Mouse (Mus musculus): ENCODE results near the gene B9d1.

The B9d1 gene

GRCm38 (mm10) chr11:61489874-61490273 lies 15.1 kb upstream of the B9d1 start:
- no peak for DNase-seq (ENCODE audit: low spot score)

DNA sequence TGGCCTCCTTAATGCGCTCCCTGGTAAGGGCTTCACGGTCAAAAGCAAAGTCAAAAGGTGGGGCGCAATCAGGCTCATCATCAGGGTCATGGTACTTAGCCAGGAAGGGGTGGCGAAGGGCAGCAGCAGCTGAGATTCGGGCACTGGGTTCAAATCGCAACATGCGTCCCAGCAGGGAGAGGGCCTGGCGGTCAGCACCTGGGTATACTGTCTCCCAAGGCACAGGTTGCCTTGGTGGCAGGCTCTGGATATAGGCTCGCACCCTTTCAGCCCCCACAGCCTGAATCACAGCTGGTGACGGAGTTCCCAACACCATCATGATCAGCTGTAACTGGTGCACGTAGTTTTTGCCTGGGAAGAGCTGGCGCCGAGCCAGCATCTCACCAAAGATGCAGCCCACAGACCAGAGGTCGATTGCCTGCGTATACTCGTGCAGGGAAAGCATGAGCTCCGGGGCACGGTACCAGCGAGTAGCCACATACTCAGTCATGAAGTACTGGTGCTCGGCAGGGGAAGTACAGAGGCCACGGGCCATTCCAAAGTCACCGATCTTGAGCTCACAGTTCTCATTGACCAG lies 13.9 kb upstream of the B9d1 start:
- DNase-seq (ENCODE audit: low spot score): no peak

- DNase-seq (ENCODE audit: low spot score): no peak
Measured at GRCm38 (mm10) chr11:61492749-61493401, 12.1 kb upstream of the B9d1 start.

DNA sequence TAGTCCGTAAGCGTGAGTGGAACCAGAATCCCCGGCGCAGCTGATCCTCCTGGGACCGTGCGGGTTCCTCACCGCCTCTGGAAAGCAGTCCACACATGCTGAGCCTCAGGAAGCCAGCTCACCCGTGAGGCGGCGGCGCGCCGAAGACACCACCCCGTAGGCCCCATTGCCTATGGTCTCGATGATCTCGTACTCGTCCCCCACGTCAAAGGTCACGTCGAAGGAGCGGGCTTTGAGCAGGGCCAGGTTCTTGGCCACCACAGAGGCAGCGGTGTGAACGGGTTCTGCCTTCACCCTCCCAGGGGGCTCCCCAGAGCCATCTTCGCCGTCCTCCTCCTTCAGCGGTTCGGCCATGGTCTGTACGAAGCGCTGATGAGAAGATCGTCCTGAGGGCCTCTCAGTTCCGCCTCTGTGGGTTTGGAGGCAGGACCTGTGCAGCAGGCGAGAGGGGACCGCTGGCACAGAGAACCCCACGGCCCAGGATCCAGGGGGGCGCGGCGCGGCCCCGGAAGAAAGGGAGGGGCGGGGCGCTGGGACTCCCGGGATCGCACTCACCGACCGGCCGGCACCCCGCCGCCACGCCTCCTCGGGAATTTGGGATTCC lies 11.3 kb upstream of the B9d1 start:
- DNase-seq (ENCODE audit: low spot score): peak; percentile 65

DNA sequence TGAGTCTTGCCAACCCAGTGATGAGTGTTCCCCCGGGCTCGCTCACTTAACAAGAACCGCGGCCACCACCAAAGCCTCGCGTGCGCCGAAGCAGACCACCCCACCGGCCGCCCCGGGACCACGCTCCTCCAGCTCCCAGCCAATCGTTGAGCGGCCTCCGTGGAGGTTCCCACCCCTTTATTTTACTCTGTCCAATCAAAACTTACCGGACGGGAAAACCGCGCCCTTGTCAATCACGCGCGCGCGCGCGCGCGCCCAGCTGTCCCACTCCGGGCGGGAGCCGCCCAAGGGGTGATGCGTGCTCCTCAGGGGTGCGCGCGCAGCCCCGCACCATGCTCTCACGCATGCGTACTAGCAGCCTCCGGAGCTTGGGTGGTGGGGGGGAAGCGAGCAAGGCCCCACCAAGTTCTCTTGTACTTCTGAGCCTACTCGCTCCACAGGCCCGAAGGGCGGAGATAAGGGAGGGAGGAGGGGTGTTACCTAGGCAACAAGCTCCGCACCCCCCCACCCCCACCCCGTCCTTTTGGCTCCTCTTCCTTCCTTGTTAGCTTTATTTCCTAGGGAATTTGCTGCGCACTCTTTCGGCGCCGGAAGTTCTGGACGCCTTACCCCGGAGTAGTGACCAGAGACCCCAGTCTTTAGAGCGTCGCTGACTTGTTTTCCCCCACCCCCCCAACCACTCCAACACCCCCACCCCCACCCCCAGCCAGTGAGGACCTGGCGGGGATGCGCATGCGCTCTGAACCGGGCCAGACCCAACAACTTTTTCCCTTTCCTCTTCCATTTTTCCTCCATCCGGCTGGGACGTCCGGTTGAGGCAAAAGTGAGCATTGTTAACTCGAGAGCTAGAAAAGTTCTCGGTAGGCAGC lies 10.6 kb upstream of the B9d1 start, which contains the start of gene Mapk7:
Gene Mapk7, minus strand, starts transcription at position 278 of the 869 bp plus-strand sequence.
- peak; percentile 99 for DNase-seq (ENCODE audit: low spot score)

DNA sequence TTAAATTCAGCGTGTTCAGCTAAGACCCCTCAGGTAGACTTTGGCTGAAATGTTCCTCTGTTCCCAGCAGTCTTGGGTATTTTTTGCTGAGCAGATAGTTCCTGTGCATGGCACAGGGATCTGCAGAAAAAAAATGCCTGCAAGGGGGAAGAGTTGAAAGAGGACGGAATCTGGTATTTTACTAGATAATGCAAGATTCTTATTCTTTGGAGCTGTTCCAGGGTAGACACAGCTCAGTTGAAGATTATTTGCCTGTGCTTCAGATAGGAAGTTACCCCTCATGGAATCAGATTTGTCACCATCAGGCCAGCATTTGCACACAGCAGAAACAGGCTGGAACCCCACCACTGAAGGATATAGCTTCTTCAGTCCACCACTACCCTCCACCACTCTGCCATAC lies 9.4 kb upstream of the B9d1 start:
- no peak for DNase-seq (ENCODE audit: low spot score)

- DNase-seq (ENCODE audit: low spot score): no peak
Measured at GRCm38 (mm10) chr11:61497490-61497889, 7.5 kb upstream of the B9d1 start.

DNA sequence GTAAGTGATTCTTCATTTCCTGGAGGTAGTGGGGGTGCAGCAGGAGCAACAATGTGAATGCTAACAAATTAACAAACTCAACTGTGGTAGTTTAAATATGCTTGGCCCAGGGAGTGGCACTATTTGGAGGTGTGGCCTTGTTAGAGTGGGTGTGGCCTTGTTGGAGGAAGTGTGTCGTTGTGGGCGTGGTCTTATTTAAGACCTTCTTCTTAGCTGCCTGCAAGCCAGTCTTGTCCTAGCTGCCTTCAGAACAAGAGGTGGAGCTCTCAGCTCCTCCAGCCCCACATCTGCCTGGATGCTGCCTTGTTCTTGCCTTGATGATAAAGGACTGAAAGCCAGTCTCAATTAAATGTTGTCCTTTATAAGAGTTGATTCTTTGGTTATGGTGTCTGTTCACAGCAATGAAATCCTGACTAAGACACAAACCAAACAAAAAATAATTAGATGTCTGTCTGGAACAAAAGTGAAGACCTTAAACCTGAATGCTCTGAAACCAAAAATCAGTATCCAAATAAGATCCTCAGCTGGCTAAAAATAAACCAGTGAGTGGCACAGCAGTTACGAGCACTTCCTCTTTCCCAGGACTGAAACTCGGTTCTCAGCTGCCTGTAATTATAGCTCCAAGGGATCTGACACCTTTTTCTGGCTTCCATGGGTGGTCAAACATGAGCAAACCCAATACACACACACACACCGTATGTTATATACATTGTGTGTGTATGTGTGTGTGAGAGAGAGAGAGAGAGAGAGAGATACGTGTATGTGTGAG lies 6.0 kb upstream of the B9d1 start:
- no peak for DNase-seq (ENCODE audit: low spot score)

DNA sequence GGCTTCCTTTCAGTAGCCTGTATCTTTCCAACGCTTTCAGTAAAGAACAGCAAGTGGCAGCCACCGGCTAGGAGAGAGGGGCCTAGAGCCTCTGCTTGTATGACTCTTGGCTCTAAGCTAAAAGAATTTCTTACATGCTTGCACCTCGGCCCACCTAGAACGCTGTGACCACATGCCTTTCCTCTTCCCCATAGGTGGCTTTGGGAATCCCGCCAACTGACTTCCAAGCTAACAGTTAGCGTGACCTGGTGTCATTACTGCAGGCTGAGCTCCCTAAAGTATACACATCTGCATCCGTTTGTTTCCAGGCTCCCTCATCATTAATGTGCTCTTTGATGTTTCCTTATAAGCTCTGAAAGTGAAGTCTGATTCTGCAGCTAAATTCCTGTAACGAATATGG lies 1.0 kb upstream of the B9d1 start:
- no peak for DNase-seq (ENCODE audit: low spot score)

DNA sequence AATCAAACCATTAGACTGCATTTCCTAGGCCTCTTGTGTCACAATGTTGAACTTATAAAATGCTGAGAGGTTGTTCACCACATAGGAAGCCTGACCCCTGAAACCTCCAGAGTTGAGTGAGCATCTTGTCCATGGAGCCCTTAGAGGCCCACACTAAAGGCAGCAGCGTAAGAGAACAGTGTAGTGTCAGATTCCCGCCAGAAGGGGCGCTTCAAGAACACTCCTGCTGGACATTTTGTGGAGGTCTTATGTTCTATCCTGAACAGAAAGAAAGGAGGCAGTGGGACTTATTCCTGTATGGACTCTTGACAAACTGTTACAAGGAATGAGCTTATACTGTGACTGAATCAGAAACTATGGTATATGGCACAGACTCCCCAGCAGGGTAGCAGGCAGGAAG lies 10.0 kb downstream of the B9d1 start:
- DNase-seq (ENCODE audit: low spot score): peak; percentile 68

GRCm38 (mm10) chr11:61517971-61518370 lies 13.0 kb downstream of the B9d1 start:
- DNase-seq (ENCODE audit: low spot score): no peak

DNA sequence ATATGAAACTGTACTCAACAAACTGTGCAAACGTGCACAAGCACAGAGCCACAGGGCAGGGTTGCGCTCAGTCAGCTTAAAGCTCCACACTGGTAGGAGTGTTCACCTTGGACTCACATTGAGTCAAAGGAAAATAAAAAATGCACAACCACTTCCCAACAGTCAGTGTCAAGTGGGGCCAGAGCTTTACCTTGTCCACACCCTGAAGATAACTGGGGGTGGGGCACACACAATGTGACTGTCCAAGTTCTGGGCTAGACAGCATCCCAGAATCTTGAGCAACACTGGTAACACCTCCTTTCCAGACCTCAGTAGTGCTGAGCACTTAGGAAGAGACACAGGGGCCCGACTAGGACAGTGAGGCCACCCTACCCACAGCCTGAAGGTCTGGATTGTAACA lies 13.9 kb downstream of the B9d1 start:
- no peak for DNase-seq (ENCODE audit: low spot score)

DNA sequence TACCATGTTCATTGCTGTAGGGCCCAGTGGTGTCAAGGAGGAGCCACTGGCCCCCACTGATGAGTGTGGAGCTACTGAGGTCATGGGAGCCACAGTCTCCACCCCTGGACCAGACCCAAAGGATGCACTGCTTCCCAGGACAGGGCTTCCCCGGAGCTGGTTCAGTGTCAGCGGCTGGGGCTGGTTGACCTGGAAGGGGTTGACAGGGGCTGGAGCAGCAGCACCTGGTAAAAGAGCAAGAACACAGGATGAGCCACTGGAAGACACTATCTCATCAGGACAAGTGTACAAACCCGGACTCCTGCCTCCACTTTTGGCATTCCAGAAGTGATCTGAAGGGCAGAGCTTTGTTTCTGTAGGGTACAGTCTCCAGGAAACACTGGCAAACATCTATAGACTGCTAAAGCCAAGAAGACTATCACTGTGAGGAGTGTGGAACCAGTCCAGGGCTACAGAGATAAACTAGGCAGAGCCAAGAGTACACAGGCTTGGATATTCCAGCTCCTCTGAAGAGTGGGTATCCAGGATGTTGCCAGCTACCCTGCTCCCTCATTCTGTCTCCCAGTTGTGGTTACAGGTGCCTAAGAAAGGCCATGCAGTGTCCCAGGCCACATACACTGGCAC lies 14.7 kb downstream of the B9d1 start:
- DNase-seq (ENCODE audit: low spot score): no peak

DNA sequence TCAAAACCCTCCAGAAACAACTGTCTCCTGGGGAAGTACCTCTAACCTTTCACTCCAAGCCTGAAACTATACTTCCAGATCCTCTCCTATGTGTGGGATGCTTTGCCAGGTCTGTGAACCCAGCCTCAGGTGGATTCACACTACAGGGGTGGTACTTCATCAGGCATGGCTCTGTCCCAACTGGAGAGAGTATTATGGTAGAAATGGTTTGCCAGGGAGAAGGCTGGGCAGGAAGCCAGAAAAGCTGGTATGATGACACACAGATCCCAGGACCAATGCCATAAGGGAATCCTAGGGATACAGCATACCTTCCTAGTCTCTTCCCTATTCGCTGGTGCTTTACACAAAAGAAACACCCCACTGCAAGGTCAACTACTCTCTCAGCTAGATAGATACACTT lies 21.9 kb downstream of the B9d1 start:
- no peak for DNase-seq (ENCODE audit: low spot score)

- no peak for DNase-seq (ENCODE audit: low spot score)
Measured at GRCm38 (mm10) chr11:61529268-61529713, 24.3 kb downstream of the B9d1 start.

GRCm38 (mm10) chr11:61532820-61533219 lies 27.9 kb downstream of the B9d1 start:
- no peak for DNase-seq (ENCODE audit: low spot score)

- DNase-seq (ENCODE audit: low spot score): no peak
Measured at GRCm38 (mm10) chr11:61533571-61533970, 28.6 kb downstream of the B9d1 start.

DNA sequence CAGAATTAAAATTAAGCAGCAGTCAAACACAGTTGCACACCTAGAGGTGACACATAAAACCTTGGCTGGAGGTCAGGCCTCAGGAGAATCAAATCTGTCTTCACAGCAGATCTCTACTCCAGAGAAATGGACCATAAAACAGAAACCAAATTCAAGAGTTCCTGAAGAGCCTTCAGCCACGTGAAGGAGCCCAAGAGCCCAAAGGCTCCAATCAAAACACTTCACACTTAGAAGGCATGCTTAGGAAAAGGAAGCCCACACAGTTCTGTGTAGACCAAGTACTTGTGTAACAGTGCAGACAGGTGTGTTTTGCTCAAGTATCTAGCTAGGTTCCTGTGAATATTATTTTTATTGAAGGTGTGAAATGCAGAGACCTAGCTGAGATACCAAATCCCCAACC lies 30.6 kb downstream of the B9d1 start:
- no peak for DNase-seq (ENCODE audit: low spot score)

DNA sequence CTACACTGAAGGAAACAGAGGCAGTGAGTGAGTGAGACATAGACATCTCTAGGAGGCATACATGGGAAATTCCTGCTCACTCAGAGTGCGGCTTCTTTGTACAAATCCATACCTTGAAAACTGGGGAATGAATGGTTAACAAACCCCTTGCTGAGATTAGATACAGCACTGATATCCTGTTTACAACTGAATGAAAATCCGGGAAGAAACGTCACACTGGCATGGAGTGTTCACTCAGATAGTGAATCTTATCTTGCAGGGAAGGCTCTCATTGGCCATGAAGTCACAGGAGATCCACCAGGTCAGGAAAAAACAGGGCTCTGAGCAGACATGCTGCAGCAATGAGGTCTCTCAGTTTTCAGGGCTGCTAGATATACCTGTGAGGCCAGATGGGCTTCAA lies 32.0 kb downstream of the B9d1 start:
- no peak for DNase-seq (ENCODE audit: low spot score)

GRCm38 (mm10) chr11:61537362-61537761 lies 32.4 kb downstream of the B9d1 start:
- no peak for DNase-seq (ENCODE audit: low spot score)

GRCm38 (mm10) chr11:61540642-61541041 lies 35.7 kb downstream of the B9d1 start:
- no peak for DNase-seq (ENCODE audit: low spot score)
